In genomic region chr8:80825136-80825535, GRCm38 (mm10) we compare ENCODE assay signal across 23 mouse cellular contexts. TPM values are rescaled to one million over a fixed set of nuclear protein-coding genes. Genes with fewer than 3 reads are reported as not detected.
DNase-seq lines count a peak whose midpoint lies in the region; ATAC-seq and TF ChIP-seq lines count a peak whose summit lies in the region.
"Had no signal": no experiment of that assay in that cellular context is flagged by ENCODE, and none has a peak within 500 bp of the region (broad histone marks: within the 10 kb centered on the region; RNA-seq: fewer than 3 reads in every experiment).

No protein-coding gene starts in this region.

- H3K27me3 ChIP-seq in forebrain, embryonic 11.5 days (ENCODE audit: control insufficient read depth, insufficient read depth, low read length): no peaks in the 10 kb centered on the region
- no peaks in the 10 kb centered on the region for H3K27me3 ChIP-seq in forebrain, postnatal 0 days (ENCODE audit: insufficient read depth, low read length)
- H3K27me3 ChIP-seq in heart, embryonic 13.5 days (replicated peaks): no peaks in the 10 kb centered on the region
- no peaks in the 10 kb centered on the region for H3K27me3 ChIP-seq in heart, adult 2 months (ENCODE audit: control insufficient read depth, insufficient read depth, low read length)
- no peaks in the 10 kb centered on the region for H3K27me3 ChIP-seq in intestine, embryonic 16.5 days (replicated peaks; ENCODE audit: control insufficient read depth, insufficient read depth, low read length)
- H3K27me3 ChIP-seq: embryonic facial prominence, embryonic 13.5 days; hindbrain, embryonic 15.5 days; limb, embryonic 13.5 days had no signal

- no peak overlapping the region for H3K27ac ChIP-seq in forebrain, embryonic 11.5 days (ENCODE audit: low read depth, low read length)
- no peak overlapping the region for H3K27ac ChIP-seq in forebrain, postnatal 0 days (ENCODE audit: low read depth, low read length)
- H3K27ac ChIP-seq in heart, embryonic 13.5 days (replicated peaks): peak overlapping the region; percentile 40; the same call in 1 of the 2 replicates
- H3K27ac ChIP-seq in heart, adult 2 months: no peak overlapping the region; the same call in 1 of the 2 replicates
- H3K27ac ChIP-seq in layer of hippocampus, adult 2 months: peak overlapping the region; percentile 29; the same call in 1 of the 2 replicates
- no peak overlapping the region for H3K27ac ChIP-seq in intestine, embryonic 16.5 days (ENCODE audit: low read length)
- H3K27ac ChIP-seq: embryonic facial prominence, embryonic 13.5 days; hindbrain, embryonic 15.5 days; limb, embryonic 13.5 days had no signal

- no peak for TF ChIP-seq CTCF in forebrain, postnatal 0 days (IDR thresholded peaks at IDR 0.05; ENCODE audit: low read depth)
- TF ChIP-seq CTCF in heart, adult 2 months (IDR thresholded peaks at IDR 0.05): no peak
- no peak for TF ChIP-seq CTCF in layer of hippocampus, adult 2 months (conservative IDR thresholded peaks at IDR 0.05)

- no peaks in the 10 kb centered on the region for H3K36me3 ChIP-seq in forebrain, embryonic 11.5 days (ENCODE audit: control insufficient read depth, insufficient read depth, low read length)
- H3K36me3 ChIP-seq in forebrain, postnatal 0 days (ENCODE audit: insufficient read depth): no peaks in the 10 kb centered on the region
- H3K36me3 ChIP-seq in heart, embryonic 13.5 days: no peaks in the 10 kb centered on the region
- H3K36me3 ChIP-seq in heart, adult 2 months (ENCODE audit: control insufficient read depth, insufficient read depth, low read length): peaks cover 13% of the 10 kb centered on the region; the same call in 1 of the 2 replicates
- no peaks in the 10 kb centered on the region for H3K36me3 ChIP-seq in intestine, embryonic 16.5 days (ENCODE audit: control insufficient read depth, insufficient read depth, low read length)
- H3K36me3 ChIP-seq: embryonic facial prominence, embryonic 13.5 days; G1E; hindbrain, embryonic 15.5 days; limb, embryonic 13.5 days had no signal

- H3K79me2 ChIP-seq in heart, adult 2 months (replicated peaks; ENCODE audit: control insufficient read depth, insufficient read depth, low read length): peaks cover 7% of the 10 kb centered on the region

- no peak for TF ChIP-seq EP300 in heart, adult 2 months (IDR thresholded peaks at IDR 0.05; ENCODE audit: insufficient read depth, low read depth, low read length)

- no peak overlapping the region for H3K4me2 ChIP-seq in forebrain, embryonic 11.5 days (ENCODE audit: low read depth, low read length, severe bottlenecking)
- H3K4me2 ChIP-seq in forebrain, postnatal 0 days (ENCODE audit: low read depth): no peak overlapping the region
- H3K4me2 ChIP-seq in heart, embryonic 13.5 days: no peak overlapping the region
- H3K4me2 ChIP-seq in intestine, embryonic 16.5 days (ENCODE audit: low read depth, low read length): no peak overlapping the region
- H3K4me2 ChIP-seq: embryonic facial prominence, embryonic 13.5 days; hindbrain, embryonic 15.5 days; limb, embryonic 13.5 days had no signal

- H3K4me3 ChIP-seq in forebrain, embryonic 11.5 days (ENCODE audit: low read depth, low read length): no peak overlapping the region
- no peak overlapping the region for H3K4me3 ChIP-seq in forebrain, postnatal 0 days (ENCODE audit: low read depth, low read length)
- H3K4me3 ChIP-seq in heart, embryonic 13.5 days: no peak overlapping the region
- no peak overlapping the region for H3K4me3 ChIP-seq in heart, adult 2 months
- no peak overlapping the region for H3K4me3 ChIP-seq in layer of hippocampus, adult 2 months
- no peak overlapping the region for H3K4me3 ChIP-seq in intestine, embryonic 16.5 days (ENCODE audit: low read length)
- H3K4me3 ChIP-seq: embryonic facial prominence, embryonic 13.5 days; hindbrain, embryonic 15.5 days; limb, embryonic 13.5 days had no signal

- WGBS in forebrain, embryonic 11.5 days: 77% methylated on average over 4 of the region's 4 CpGs
- WGBS in forebrain, postnatal 0 days: 58% methylated on average over 4 of the region's 4 CpGs
- whole genome bisulfite sequencing in heart, embryonic 13.5 days: 66% methylated on average over 4 of the region's 4 CpGs
- WGBS in heart, adult 2 months: 66% methylated on average over 4 of the region's 4 CpGs
- 65% methylated on average over 4 of the region's 4 CpGs for WGBS in intestine, embryonic 16.5 days

- intact Hi-C loops in heart, adult 2 months (cut with DNase I): no loop called here

- 0 out of 2 replicates have a peak, but pooled peaks have one; percentile 24 for ATAC-seq in forebrain, embryonic 11.5 days (replicated peaks; ENCODE audit: low FRiP score)
- ATAC-seq in forebrain, postnatal 0 days: no peak
- ATAC-seq in heart, embryonic 13.5 days (ENCODE audit: extremely low read depth, insufficient number of reproducible peaks, low FRiP score, low TSS enrichment): no peak
- ATAC-seq in intestine, embryonic 16.5 days: peak; percentile 19; the same call in 1 of the 2 replicates
- ATAC-seq: activated CD4-positive, CD25-positive, alpha-beta regulatory T cell, adult 4 months; lung, postnatal 0 days had no signal

- H3K9me3 ChIP-seq in forebrain, embryonic 11.5 days (ENCODE audit: control insufficient read depth, low read length): no peaks in the 10 kb centered on the region
- no peaks in the 10 kb centered on the region for H3K9me3 ChIP-seq in forebrain, postnatal 0 days (ENCODE audit: low read length)
- no peaks in the 10 kb centered on the region for H3K9me3 ChIP-seq in heart, embryonic 13.5 days
- H3K9me3 ChIP-seq in intestine, embryonic 16.5 days (ENCODE audit: control insufficient read depth, low read length): no peaks in the 10 kb centered on the region
- H3K9me3 ChIP-seq: embryonic facial prominence, embryonic 13.5 days; G1E; hindbrain, embryonic 15.5 days; limb, embryonic 13.5 days had no signal

- peaks cover 4% of the 10 kb centered on the region; the same call in 1 of the 2 replicates for H3K4me1 ChIP-seq in forebrain, embryonic 11.5 days (replicated peaks; ENCODE audit: control insufficient read depth, insufficient read depth, low read length)
- H3K4me1 ChIP-seq in forebrain, postnatal 0 days (ENCODE audit: insufficient read depth): 0 out of 2 replicates have a peak, but pooled peaks cover 2% of the 10 kb centered on the region
- H3K4me1 ChIP-seq in heart, embryonic 13.5 days: peaks cover 91% of the 10 kb centered on the region
- peaks cover 19% of the 10 kb centered on the region for H3K4me1 ChIP-seq in heart, adult 2 months (ENCODE audit: control insufficient read depth, insufficient read depth, low read length)
- H3K4me1 ChIP-seq in intestine, embryonic 16.5 days (ENCODE audit: control insufficient read depth, insufficient read depth, low read length): peaks cover 21% of the 10 kb centered on the region; the same call in 1 of the 2 replicates

- no peak overlapping the region for H3K9ac ChIP-seq in forebrain, embryonic 11.5 days (ENCODE audit: low read length)
- no peak overlapping the region for H3K9ac ChIP-seq in forebrain, postnatal 0 days
- no peak overlapping the region for H3K9ac ChIP-seq in heart, embryonic 13.5 days
- no peak overlapping the region for H3K9ac ChIP-seq in heart, adult 2 months (ENCODE audit: low read depth, low read length)
- H3K9ac ChIP-seq in intestine, embryonic 16.5 days (ENCODE audit: low read depth, low read length): no peak overlapping the region
- H3K9ac ChIP-seq: embryonic facial prominence, embryonic 13.5 days; hindbrain, embryonic 15.5 days; limb, embryonic 13.5 days had no signal

- TF ChIP-seq POLR2A in heart, adult 2 months (IDR thresholded peaks at IDR 0.05; ENCODE audit: insufficient read depth, low read depth, low read length): no peak

- no peak for DNase-seq in forebrain, embryonic 11.5 days (ENCODE audit: low spot score)
- DNase-seq in forebrain, postnatal 0 days: no peak
- DNase-seq in heart, adult 2 months: no peak
- DNase-seq in layer of hippocampus, adult 2 months (ENCODE audit: low spot score in 2 of 2): no peak
- no peak for DNase-seq in layer of hippocampus, postnatal 14 days (ENCODE audit: low spot score in 2 of 2)
- DNase-seq in liver: no peak
- DNase-seq: adrenal gland, postnatal 10 days; cerebellum, adult 9-11 months; heart, postnatal 10 days; kidney, adult 9 months; kidney, postnatal 4 days; retina, postnatal 1 day; right cerebral cortex, postnatal 4 days; thymus, adult 2 months had no signal

RNA-seq across cellular contexts. Expression of gene Gab1, which starts 55.2 kb away (rescaled TPM):
- polyA plus RNA-seq in forebrain, embryonic 11.5 days (2014; fragmentation: Nextera tagmentation; extraction: Ambion mirVana): 19.1 TPM in 2 replicates
- 10.7 and 15.7 TPM in 2 replicates for total RNA-seq in forebrain, postnatal 0 days (2014; rRNA removed)
- 7.5 and 9.8 TPM in 2 replicates for polyA plus RNA-seq in forebrain, postnatal 0 days (2015; fragmentation: Nextera tagmentation; extraction: Ambion mirVana)
- polyA plus RNA-seq in heart, embryonic 13.5 days (2015; fragmentation: Nextera tagmentation; extraction: Ambion mirVana): 26.6 and 28.8 TPM in 2 replicates
- total RNA-seq in heart, adult 2 months (2021): 10 to 100 TPM; 38.3 to 40.2 TPM
- 32.6 and 55.3 TPM in 2 replicates for polyA plus RNA-seq in heart, adult 2 months (2012; rRNA removed)
- total RNA-seq in layer of hippocampus, adult 2 months (2021): 10 to 100 TPM; 14.8 to 17.5 TPM
- 10 to 100 TPM; 19.2 to 21.1 TPM for total RNA-seq in layer of hippocampus, postnatal 14 days (2021)
- polyA plus RNA-seq in intestine, embryonic 16.5 days (2015; fragmentation: Nextera tagmentation; extraction: Ambion mirVana): 9.0 and 10.5 TPM in 2 replicates
- total RNA-seq: monocyte, adult 5-6 weeks had no signal

Comparison
In these comparisons a context has a peak if more than half of its experiments do, and no peak if none do; other contexts are left out.
1. ATAC-seq: peak in forebrain, embryonic 11.5 days (single experiment) and intestine, embryonic 16.5 days (single experiment); none in forebrain, postnatal 0 days (single experiment) and heart, embryonic 13.5 days (single experiment).
2. H3K27ac ChIP-seq: peak in heart, embryonic 13.5 days (single experiment) and layer of hippocampus, adult 2 months (single experiment); none in forebrain, embryonic 11.5 days (single experiment), forebrain, postnatal 0 days (single experiment), heart, adult 2 months (single experiment) and intestine, embryonic 16.5 days (single experiment).